Mouse (Mus musculus): ENCODE measurements around the gene Mcu.

The Mcu gene

DNA sequence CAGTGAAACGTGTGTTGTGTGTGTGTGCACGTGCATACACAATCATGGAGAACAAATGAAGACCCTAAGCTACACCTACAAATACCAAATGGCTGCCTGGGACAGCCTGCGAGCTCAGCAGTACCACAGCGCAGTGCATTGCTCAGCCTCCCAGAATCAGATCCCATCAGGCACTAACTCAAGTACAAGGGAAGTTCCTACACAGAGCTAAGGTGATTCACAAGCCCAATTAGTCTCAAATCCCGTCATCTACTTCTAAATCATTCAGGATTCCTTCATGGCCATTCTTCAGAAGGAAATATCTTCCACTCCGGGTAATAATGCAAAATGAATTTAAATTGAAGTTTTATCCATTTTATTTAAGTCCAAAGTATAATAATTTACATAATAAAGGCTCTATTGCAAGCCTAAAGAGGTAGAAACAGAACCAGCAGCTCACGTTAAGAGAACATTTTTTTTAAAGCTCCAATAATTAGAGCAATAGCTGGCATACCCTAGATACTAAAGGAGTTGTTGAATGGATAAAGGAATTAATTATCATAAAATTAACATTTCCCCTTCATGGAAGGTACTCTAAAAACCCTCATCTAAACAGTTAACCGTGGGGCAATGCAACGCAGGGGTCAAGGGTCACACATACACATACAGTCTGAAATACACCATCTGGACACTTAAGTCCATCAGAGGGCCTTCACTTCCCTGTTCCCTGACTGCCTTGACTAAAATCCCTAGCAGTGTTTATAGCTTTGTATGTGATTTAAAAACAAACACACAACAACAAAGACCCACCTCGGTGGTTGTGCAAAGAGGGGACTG lies 47.6 kb downstream of the Mcu start:
- no peak for DNase-seq

DNA sequence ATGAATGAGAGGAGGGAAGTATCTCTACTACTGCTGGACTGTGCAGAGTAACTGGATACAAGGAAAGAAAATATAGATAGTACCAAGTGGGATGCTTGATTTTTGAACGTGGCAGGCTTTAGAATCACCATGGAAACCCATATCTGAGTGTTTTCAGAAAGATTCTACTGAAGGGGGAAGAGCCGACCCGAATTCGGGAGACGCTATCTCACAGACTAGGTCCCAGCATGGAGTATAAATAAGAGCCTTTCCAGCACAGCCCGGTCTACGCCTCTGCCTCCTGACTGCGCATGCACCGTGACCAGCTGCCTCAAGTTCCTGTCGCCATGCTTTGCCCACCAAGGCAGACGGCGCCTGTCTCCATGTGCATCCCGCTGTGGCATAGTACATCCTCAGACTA lies 49.5 kb downstream of the Mcu start:
- no peak for DNase-seq

- no peak for DNase-seq
These were observed 50.5 kb downstream of the Mcu start for GRCm38 (mm10) chr10:59565995-59566410.

- no peak for DNase-seq
These were observed 51.9 kb downstream of the Mcu start for GRCm38 (mm10) chr10:59564551-59564950.

GRCm38 (mm10) chr10:59562511-59562910 lies 54.0 kb downstream of the Mcu start:
- no peak for DNase-seq

GRCm38 (mm10) chr10:59560126-59560525 lies 56.4 kb downstream of the Mcu start:
- no peak for DNase-seq

DNA sequence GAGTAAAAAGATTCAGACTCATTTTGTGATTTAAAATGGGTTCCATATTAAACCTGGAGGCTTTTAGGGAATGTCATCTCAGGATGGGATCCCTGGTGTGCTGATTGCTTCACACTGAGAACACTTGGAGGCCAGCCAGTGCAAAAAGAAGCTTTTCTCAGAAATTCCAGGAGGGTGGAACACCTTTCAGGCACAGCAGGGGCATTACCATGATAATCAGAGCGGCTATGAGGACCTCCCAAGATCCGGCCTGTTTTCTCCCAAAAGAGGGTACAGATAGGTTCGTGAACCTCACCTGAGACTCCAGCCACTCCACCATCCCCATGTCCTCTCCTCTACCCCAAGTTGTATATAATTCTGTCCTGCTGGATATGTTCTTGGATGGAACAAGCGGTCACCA lies 57.9 kb downstream of the Mcu start:
- no peak for DNase-seq

DNA sequence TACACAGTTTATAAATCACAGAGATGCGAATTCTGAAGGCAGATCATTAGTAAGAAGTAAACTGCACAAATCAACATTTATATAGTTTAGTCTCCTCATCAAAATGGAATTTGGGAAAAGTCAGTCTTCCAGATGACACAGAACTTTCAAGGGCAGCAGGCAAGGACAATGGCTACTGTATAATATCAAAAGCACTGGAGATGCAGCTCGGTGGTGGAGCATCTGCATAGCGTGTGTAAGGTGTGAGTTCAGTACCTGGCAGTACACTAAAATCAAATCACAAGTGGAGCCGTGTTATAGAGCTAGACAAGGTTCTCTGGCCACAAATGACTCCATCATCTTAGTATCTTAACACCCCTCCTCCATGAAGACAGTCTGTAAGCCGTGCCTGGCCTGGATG lies 58.3 kb downstream of the Mcu start:
- no peak for DNase-seq

DNA sequence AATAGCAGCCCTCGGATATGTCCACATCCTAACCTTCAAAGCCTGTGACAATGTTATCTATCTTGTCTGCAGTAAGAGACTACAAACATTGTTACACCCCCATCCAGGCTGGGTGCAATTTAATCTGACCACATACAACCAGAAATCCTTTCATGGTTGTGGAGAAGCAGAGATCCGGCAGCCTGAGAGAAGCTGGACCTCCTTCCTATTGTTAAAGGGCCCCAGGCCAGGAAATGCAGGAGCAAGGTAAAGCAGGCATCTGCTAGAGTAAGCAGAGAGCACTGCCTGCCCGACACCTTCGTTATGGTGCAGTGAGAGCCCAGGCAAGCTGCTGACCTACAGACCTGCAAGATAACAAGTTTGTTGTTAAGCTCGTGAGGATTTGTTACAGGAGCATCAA lies 60.0 kb downstream of the Mcu start:
- DNase-seq = no peak

- DNase-seq = no peak
These were observed 62.2 kb downstream of the Mcu start for GRCm38 (mm10) chr10:59554243-59554642.

- no peak for DNase-seq
These were observed 64.0 kb downstream of the Mcu start for GRCm38 (mm10) chr10:59552456-59552855.

DNA sequence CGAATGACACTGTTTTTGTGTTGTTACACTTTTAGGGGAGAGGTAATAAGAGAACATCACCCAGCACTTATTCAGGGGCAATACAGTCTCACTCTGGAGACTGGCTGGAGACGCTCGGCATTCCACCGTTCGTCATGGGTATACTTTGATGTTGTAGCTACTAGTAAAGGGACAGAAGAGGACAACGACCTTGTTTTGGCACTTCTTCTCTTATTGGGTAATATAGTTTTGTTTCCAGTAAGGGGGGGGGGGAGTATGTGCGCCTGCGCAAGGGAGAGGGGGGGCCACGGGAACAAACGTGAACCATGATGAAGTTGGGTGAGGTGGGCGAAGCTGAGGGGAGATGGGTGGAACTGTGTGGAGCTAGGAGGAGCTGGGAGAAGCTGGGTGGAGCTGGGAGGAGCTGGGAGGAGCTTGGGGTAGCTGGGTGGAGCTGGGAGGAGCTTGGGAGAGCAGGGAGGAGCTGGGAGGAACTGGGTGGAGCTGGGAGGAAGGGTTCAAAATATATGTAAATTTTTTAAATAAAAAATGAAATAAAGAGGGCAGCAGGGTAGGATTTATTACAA lies 67.6 kb downstream of the Mcu start:
- DNase-seq = no peak

GRCm38 (mm10) chr10:59548211-59548610 lies 68.3 kb downstream of the Mcu start:
- no peak for DNase-seq

GRCm38 (mm10) chr10:59547426-59547825 lies 69.1 kb downstream of the Mcu start:
- no peak for DNase-seq

DNA sequence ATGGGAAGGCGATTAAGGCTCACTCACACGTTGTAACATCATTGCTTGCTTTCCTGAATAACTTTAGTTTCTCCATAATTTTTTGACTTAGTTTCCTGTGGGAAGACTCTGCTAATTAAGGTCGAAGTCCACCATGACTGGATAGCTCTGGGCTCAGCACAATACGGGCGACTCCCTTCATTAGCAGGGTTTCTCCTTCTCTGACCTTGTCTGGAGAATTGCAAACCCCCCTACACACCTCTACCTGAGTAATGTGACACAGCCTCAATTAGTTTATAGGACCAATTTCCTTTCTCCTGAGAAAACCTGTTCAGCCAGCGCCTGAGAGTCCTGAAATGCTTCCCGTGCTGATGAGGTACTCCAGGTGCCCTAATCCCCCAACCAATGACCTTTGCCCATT lies 71.3 kb downstream of the Mcu start:
- no peak for DNase-seq

GRCm38 (mm10) chr10:59543351-59543750 lies 73.1 kb downstream of the Mcu start:
- no peak for DNase-seq

- peak; percentile 42 for DNase-seq
These were observed 75.0 kb downstream of the Mcu start for GRCm38 (mm10) chr10:59541466-59541865.

DNA sequence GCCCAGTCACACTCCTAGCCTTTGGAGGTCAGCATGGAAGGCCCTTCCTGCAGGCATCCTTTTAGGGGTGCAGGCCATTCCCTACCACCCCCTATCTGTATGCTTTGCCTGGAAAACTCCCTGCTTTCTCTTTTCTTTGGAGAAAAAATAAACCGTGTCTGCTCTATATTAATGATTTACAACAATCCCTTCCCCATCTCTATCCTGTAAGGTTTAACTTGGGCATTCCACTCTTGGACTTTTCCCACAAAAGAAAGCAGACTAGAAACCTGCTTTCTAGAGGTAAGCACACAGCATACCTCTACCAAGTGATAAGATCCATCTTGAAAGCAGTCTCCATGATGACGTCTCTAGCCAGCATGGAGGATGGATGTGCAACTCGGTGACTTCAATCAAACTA lies 75.9 kb downstream of the Mcu start:
- no peak for DNase-seq

- DNase-seq = no peak
These were observed 76.4 kb downstream of the Mcu start for GRCm38 (mm10) chr10:59540081-59540480.

- DNase-seq = peak; percentile 48
These were observed 77.0 kb downstream of the Mcu start for GRCm38 (mm10) chr10:59539533-59539875.

DNA sequence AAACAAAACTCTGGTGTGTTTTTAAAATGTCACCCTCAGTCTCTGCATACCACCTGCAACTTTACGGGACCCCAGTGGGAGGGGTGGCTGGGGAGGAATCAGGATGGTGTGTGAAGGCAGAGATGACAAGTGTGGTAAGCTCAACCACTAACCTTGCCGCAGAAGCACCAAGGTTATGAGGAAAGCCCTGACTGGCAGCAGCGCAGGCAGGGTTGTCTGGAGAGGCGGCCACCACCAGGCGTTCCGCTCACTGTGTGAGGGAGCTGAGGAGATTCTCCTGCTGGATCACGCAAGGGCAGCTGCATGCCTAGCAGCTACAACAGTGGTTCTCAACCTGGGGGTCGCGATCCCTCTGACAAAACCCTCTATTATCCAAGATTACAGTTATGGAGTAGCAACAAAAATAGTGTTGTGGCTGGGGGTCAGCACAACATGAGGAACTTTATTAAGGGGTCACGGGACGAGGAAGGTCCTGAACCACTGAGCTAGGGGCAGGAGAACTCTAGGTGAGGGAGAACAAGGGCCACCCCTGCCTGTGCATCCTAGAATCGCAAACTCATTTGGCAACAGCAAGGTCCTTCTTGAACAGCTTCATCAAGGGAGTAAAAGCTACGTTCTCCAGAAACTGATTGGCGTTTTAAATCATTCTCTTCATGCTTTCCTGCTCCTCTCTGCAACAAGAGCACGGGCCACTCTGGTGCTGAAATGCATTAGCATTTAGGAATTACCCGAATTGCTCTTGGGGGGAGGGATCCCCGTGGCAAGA lies 77.5 kb downstream of the Mcu start:
- DNase-seq = no peak

GRCm38 (mm10) chr10:59538063-59538462 lies 78.4 kb downstream of the Mcu start:
- no peak for DNase-seq

GRCm38 (mm10) chr10:59537579-59537978 lies 78.9 kb downstream of the Mcu start:
- DNase-seq = no peak

DNA sequence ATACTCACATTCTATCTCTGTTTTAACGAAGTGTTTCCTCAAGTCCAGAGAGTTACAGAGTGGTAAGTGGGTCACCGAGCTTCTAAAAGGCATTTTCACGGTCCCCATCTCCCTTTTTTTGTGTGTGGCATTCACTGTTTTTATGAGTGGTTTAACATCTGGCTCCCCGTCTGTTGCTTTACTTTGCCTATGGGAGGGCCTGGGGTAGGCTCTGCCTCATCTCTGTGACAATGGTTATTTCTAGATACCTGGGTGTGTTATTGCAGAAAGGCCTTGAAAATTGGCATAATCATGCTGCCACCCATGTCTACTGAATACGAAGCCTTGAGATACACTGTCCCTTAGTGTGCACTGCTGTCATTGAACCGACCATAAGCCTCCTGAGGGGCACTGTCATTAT lies 84.2 kb downstream of the Mcu start:
- DNase-seq = no peak

All from cerebellum, adult 8-10 months (tissue).